Comparison of ENCODE assay signal across 8 mouse cellular contexts in genomic region chr11:70432048-70432894, GRCm38 (mm10). TPM values are rescaled to one million over a fixed set of nuclear protein-coding genes. Genes with fewer than 3 reads are reported as not detected.
A peak's percentile ranks its signal among the peaks of the same experiment; 100 is the strongest.
DNase-seq lines count a peak whose midpoint lies in the region; ATAC-seq lines count a peak whose summit lies in the region.

Gene Arrb2 (plus strand): TSS chr11:70432635.

- DNase-seq in B cell, adult 2 months: peak; percentile 95 to 96
- DNase-seq in brain, adult 2 months (ENCODE audit: low read depth, low spot score): peak; percentile 100
- DNase-seq in heart, embryonic 10.5 days (ENCODE audit: low spot score): peak; percentile 98
- DNase-seq in liver: peak; percentile 99
- DNase-seq in spleen, postnatal 4 days (ENCODE audit: low spot score in 2 of 2): peak; percentile 97 to 99

- peak within 1 kb of the TSS; percentile 82 for H3K4me2 ChIP-seq in kidney, embryonic 15.5 days

- peaks cover 10% of the 10 kb centered on the region; the same call in 1 of the 2 replicates for H3K27me3 ChIP-seq in heart, embryonic 10.5 days (ENCODE audit: insufficient read depth, poor library complexity, severe bottlenecking)
- H3K27me3 ChIP-seq in kidney, embryonic 15.5 days: no peaks in the 10 kb centered on the region

- H3K36me3 ChIP-seq in heart, embryonic 10.5 days: peaks cover 14% of the 10 kb centered on the region
- peaks cover 12% of the 10 kb centered on the region for H3K36me3 ChIP-seq in kidney, embryonic 15.5 days

- peak; percentile 90 for ATAC-seq in erythroblast, adult 5-6 weeks (replicated peaks; ENCODE audit: low FRiP score, poor library complexity, severe bottlenecking)
- peak; percentile 95 for ATAC-seq in kidney, embryonic 15.5 days (replicated peaks; ENCODE audit: low FRiP score)
- ATAC-seq in monocyte, adult 5-6 weeks (replicated peaks; ENCODE audit: insufficient number of reproducible peaks, low FRiP score, low TSS enrichment, poor library complexity, severe bottlenecking): peak; percentile 83

- peak within 1 kb of the TSS; percentile 63 for H3K9ac ChIP-seq in kidney, embryonic 15.5 days

- under 1% methylated on average over 74 of the region's 75 CpGs for WGBS in heart, embryonic 10.5 days
- under 1% methylated on average over 75 of the region's 75 CpGs for WGBS in kidney, embryonic 15.5 days

- no peaks in the 10 kb centered on the region for H3K9me3 ChIP-seq in heart, embryonic 10.5 days
- no peaks in the 10 kb centered on the region for H3K9me3 ChIP-seq in kidney, embryonic 15.5 days (replicated peaks)

- H3K27ac ChIP-seq in heart, embryonic 10.5 days: peak within 1 kb of the TSS; percentile 91
- peak within 1 kb of the TSS; percentile 86 for H3K27ac ChIP-seq in kidney, embryonic 15.5 days

- peak within 1 kb of the TSS; percentile 80 for H3K4me3 ChIP-seq in heart, embryonic 10.5 days
- H3K4me3 ChIP-seq in kidney, embryonic 15.5 days (replicated peaks): peak within 1 kb of the TSS; percentile 60

- H3K4me1 ChIP-seq in heart, embryonic 10.5 days: peaks cover 20% of the 10 kb centered on the region
- H3K4me1 ChIP-seq in kidney, embryonic 15.5 days: peaks cover 18% of the 10 kb centered on the region

RNA-seq across cellular contexts. Expression of gene Arrb2, which starts in this region (rescaled TPM):
- total RNA-seq in erythroblast, adult 5-6 weeks (2015; ENCODE audit: low replicate concordance): 37.4 and 64.9 TPM in 2 replicates
- total RNA-seq in erythroblast, adult 5-6 weeks (2017; ENCODE audit: low replicate concordance): 37.1 and 38.1 TPM in 2 replicates
- polyA plus RNA-seq in heart, embryonic 10.5 days (2016; fragmentation: Nextera tagmentation; extraction: Ambion mirVana): 11.5 and 19.3 TPM in 2 replicates
- 15.4 and 15.5 TPM in 2 replicates for polyA plus RNA-seq in kidney, embryonic 15.5 days (2015; fragmentation: Nextera tagmentation; extraction: Ambion mirVana)
- 94.2 to 148 TPM (median 113 TPM) in 3 replicates for total RNA-seq in monocyte, adult 5-6 weeks (2017)

Comparison
In these comparisons a context has a peak if more than half of its experiments do, and no peak if none do; other contexts are left out.
1. Peak in every context shown above with its lines: DNase-seq, ATAC-seq, H3K4me3 ChIP-seq and H3K27ac ChIP-seq.